Mouse (Mus musculus) midbrain, embryonic 14.5 days (tissue): ENCODE results near the gene Mylk. TPM values are rescaled to one million over a fixed set of nuclear protein-coding genes. Genes with fewer than 3 reads are reported as not detected.

Experiments used
- ATAC-seq: fragments of 200-750 bp; cut with Nextera tagmentation; 2 replicates; pipeline ENCODE4 v1.8.0; 2017; ENCODE audit warnings: moderate number of reproducible peaks, moderate library complexity; ENCODE audit not compliant: low FRiP score, low TSS enrichment
- DNase-seq: peaks from one replicate; pipeline ENCODE4 v3.0.0-alpha.2; 2015
- H3K27ac ChIP-seq: fragments of 300-500 bp; sonication (generic); replicated peaks from 2 replicates; pipeline ENCODE4 v1.5.1; 2014; ENCODE audit warnings: mild to moderate bottlenecking, low read depth, low read length, moderate library complexity
- H3K27me3 ChIP-seq: fragments of 300-500 bp; sonication (generic); 2 replicates; pipeline ENCODE4 v1.6.1; 2014; ENCODE audit warnings: low read length, control low read depth, mixed read lengths; ENCODE audit not compliant: control insufficient read depth, insufficient read depth
- H3K36me3 ChIP-seq: fragments of 300-500 bp; sonication (generic); 2 replicates; pipeline ENCODE4 v1.6.1; 2014; ENCODE audit warnings: low read length, control low read depth; ENCODE audit not compliant: control insufficient read depth, insufficient read depth
- H3K4me1 ChIP-seq: fragments of 300-500 bp; sonication (generic); 2 replicates; pipeline ENCODE4 v1.6.1; 2014; ENCODE audit warnings: mild to moderate bottlenecking, antibody characterized with exemption, low read length, control low read depth; ENCODE audit not compliant: control insufficient read depth, insufficient read depth
- H3K4me2 ChIP-seq: fragments of 300-500 bp; sonication (generic); 2 replicates; pipeline ENCODE4 v1.6.1; 2014; ENCODE audit warnings: mild to moderate bottlenecking, low read length, moderate library complexity
- H3K4me3 ChIP-seq: fragments of 300-500 bp; sonication (generic); replicated peaks from 2 replicates; pipeline ENCODE4 v1.5.1; 2014; ENCODE audit warnings: low read depth, low read length
- H3K9ac ChIP-seq: fragments of 300-500 bp; sonication (generic); replicated peaks from 2 replicates; pipeline ENCODE4 v1.6.1; 2014; ENCODE audit warnings: mild to moderate bottlenecking, low read length, moderate library complexity
- H3K9me3 ChIP-seq: fragments of 300-500 bp; sonication (generic); 2 replicates; pipeline ENCODE4 v1.6.1; 2016; ENCODE audit warnings: low read length, control low read depth, mixed read lengths; ENCODE audit not compliant: control insufficient read depth
- WGBS: fragments of 180-500 bp; shearing (Covaris S2); extraction: QIAGEN DNeasy Blood & Tissue Kit; methylation state at CpG from one replicate; pipeline ENCODE4 v1.1.7; 2014; 5-methylcytosine and 5-hydroxymethylcytosine counted together
- polyA plus RNA-seq: library from polyadenylated mRNA; unstranded; fragments of >200 nt; fragmentation: Nextera tagmentation; extraction: Ambion mirVana; gene quantifications from 2 replicates; pipeline ENCODE4 v1.2.1, GENCODE M21; 2014

The Mylk gene
- polyA plus RNA-seq, 1 experiment from 2014 or later: 4.9 TPM

GRCm38 (mm10) chr16:34941915-34942314 is 196.9 kb downstream of the Mylk start:
- no peaks in the 10 kb centered on the region for H3K9me3 ChIP-seq
- no peak overlapping the region for H3K9ac ChIP-seq
- DNase-seq: no peak
- WGBS: 63% methylated on average over 3 of the region's 3 CpGs
- no peak overlapping the region for H3K4me2 ChIP-seq
- no peaks in the 10 kb centered on the region for H3K27me3 ChIP-seq
- no peaks in the 10 kb centered on the region for H3K4me1 ChIP-seq
- no peak for ATAC-seq
- H3K27ac ChIP-seq: no peak overlapping the region
- H3K4me3 ChIP-seq: no peak overlapping the region
- no peaks in the 10 kb centered on the region for H3K36me3 ChIP-seq

GRCm38 (mm10) chr16:34946301-34946700 is 201.3 kb downstream of the Mylk start:
- DNase-seq: no peak
- whole genome bisulfite sequencing: 95% methylated on average over 3 of the region's 3 CpGs
- no peaks in the 10 kb centered on the region for H3K36me3 ChIP-seq
- no peaks in the 10 kb centered on the region for H3K4me1 ChIP-seq
- H3K9me3 ChIP-seq: no peaks in the 10 kb centered on the region
- H3K4me2 ChIP-seq: no peak overlapping the region
- no peak for ATAC-seq
- H3K9ac ChIP-seq: no peak overlapping the region
- H3K27ac ChIP-seq: no peak overlapping the region
- H3K4me3 ChIP-seq: no peak overlapping the region
- no peaks in the 10 kb centered on the region for H3K27me3 ChIP-seq

- no peaks in the 10 kb centered on the region for H3K27me3 ChIP-seq
- ATAC-seq (no peak), DNase-seq (no peak)
- H3K4me2 ChIP-seq: no peak overlapping the region
- H3K36me3 ChIP-seq: no peaks in the 10 kb centered on the region
- no peak overlapping the region for H3K4me3 ChIP-seq
- H3K9ac ChIP-seq: no peak overlapping the region
- WGBS: 89% methylated on average over 9 of the region's 9 CpGs
- H3K27ac ChIP-seq: no peak overlapping the region
- H3K9me3 ChIP-seq: peaks cover 3% of the 10 kb centered on the region; the same call in 1 of the 2 replicates
- no peaks in the 10 kb centered on the region for H3K4me1 ChIP-seq
Observed at GRCm38 (mm10) chr16:34950935-34951334, 205.9 kb downstream of the Mylk start.

- no peak for ATAC-seq
- Histone ChIP-seq H3K4me3 (no peak overlapping the region), H3K4me2 (no peak overlapping the region), H3K9me3 (peaks cover 3% of the 10 kb centered on the region; the same call in 1 of the 2 replicates), H3K27me3 (no peaks in the 10 kb centered on the region), H3K36me3 (no peaks in the 10 kb centered on the region), H3K4me1 (no peaks in the 10 kb centered on the region), H3K9ac (no peak overlapping the region), H3K27ac (no peak overlapping the region)
- WGBS: 88% methylated on average over 5 of the region's 5 CpGs
- DNase-seq: no peak
Observed at GRCm38 (mm10) chr16:34952254-34952653, 207.2 kb downstream of the Mylk start.

GRCm38 (mm10) chr16:34952798-34953197 is 207.8 kb downstream of the Mylk start:
- H3K4me1 ChIP-seq: no peaks in the 10 kb centered on the region
- H3K36me3 ChIP-seq: no peaks in the 10 kb centered on the region
- H3K9ac ChIP-seq: no peak overlapping the region
- no peak overlapping the region for H3K4me2 ChIP-seq
- H3K27me3 ChIP-seq: no peaks in the 10 kb centered on the region
- no peak overlapping the region for H3K4me3 ChIP-seq
- DNase-seq (no peak), ATAC-seq (no peak)
- peaks cover 3% of the 10 kb centered on the region; the same call in 1 of the 2 replicates for H3K9me3 ChIP-seq
- H3K27ac ChIP-seq: no peak overlapping the region
- 90% methylated on average over 3 of the region's 3 CpGs for WGBS

GRCm38 (mm10) chr16:34953501-34953900 is 208.5 kb downstream of the Mylk start:
- no peak overlapping the region for H3K4me3 ChIP-seq
- no peak overlapping the region for H3K27ac ChIP-seq
- ATAC-seq (no peak), DNase-seq (no peak)
- 0 out of 2 replicates have a peak, but pooled peaks cover 5% of the 10 kb centered on the region for H3K4me1 ChIP-seq
- no peaks in the 10 kb centered on the region for H3K36me3 ChIP-seq
- 96% methylated on average over 10 of the region's 10 CpGs for WGBS
- no peak overlapping the region for H3K4me2 ChIP-seq
- no peaks in the 10 kb centered on the region for H3K27me3 ChIP-seq
- H3K9ac ChIP-seq: no peak overlapping the region
- H3K9me3 ChIP-seq: peaks cover 3% of the 10 kb centered on the region; the same call in 1 of the 2 replicates

GRCm38 (mm10) chr16:34957487-34958230 is 212.6 kb downstream of the Mylk start:
- Histone ChIP-seq H3K27me3 (no peaks in the 10 kb centered on the region), H3K36me3 (no peaks in the 10 kb centered on the region), H3K9ac (no peak overlapping the region), H3K9me3 (peaks cover 3% of the 10 kb centered on the region; the same call in 1 of the 2 replicates), H3K4me1 (0 out of 2 replicates have a peak, but pooled peaks cover 12% of the 10 kb centered on the region), H3K4me3 (no peak overlapping the region), H3K27ac (no peak overlapping the region), H3K4me2 (no peak overlapping the region)
- ATAC-seq: no peak
- WGBS: 80% methylated on average over 8 of the region's 8 CpGs
- DNase-seq: no peak

GRCm38 (mm10) chr16:34958667-34959066 is 213.7 kb downstream of the Mylk start:
- ATAC-seq (no peak), DNase-seq (peak; percentile 70)
- no peaks in the 10 kb centered on the region for H3K27me3 ChIP-seq
- H3K4me3 ChIP-seq: no peak overlapping the region
- 0 out of 2 replicates have a peak, but pooled peaks cover 12% of the 10 kb centered on the region for H3K4me1 ChIP-seq
- no peaks in the 10 kb centered on the region for H3K36me3 ChIP-seq
- no peak overlapping the region for H3K27ac ChIP-seq
- 47% methylated on average over 9 of the region's 9 CpGs for WGBS
- peaks cover 3% of the 10 kb centered on the region; the same call in 1 of the 2 replicates for H3K9me3 ChIP-seq
- no peak overlapping the region for H3K9ac ChIP-seq
- no peak overlapping the region for H3K4me2 ChIP-seq

GRCm38 (mm10) chr16:34959261-34959660 is 214.3 kb downstream of the Mylk start:
- no peaks in the 10 kb centered on the region for H3K27me3 ChIP-seq
- ATAC-seq (no peak), DNase-seq (no peak)
- no peaks in the 10 kb centered on the region for H3K36me3 ChIP-seq
- no peak overlapping the region for H3K4me2 ChIP-seq
- peaks cover 3% of the 10 kb centered on the region; the same call in 1 of the 2 replicates for H3K9me3 ChIP-seq
- no peak overlapping the region for H3K4me3 ChIP-seq
- no peak overlapping the region for H3K9ac ChIP-seq
- WGBS: 80% methylated on average over 5 of the region's 5 CpGs
- no peak overlapping the region for H3K27ac ChIP-seq
- H3K4me1 ChIP-seq: 0 out of 2 replicates have a peak, but pooled peaks cover 12% of the 10 kb centered on the region
